Mouse (Mus musculus) spleen, adult 2 months (tissue): ENCODE data around the gene Gm42906.

ENCODE experiments used
- CTCF ChIP-seq: fragments of 200-500 bp; IDR thresholded peaks from 2 replicates; pipeline ENCODE4 v1.5.1; 2011; ENCODE audit warnings: mild to moderate bottlenecking, inconsistent platforms; ENCODE audit not compliant: insufficient read depth, insufficient read length, insufficient replicate concordance; ENCODE audit errors: extremely low read depth
- POLR2A ChIP-seq: fragments of 200-500 bp; IDR thresholded peaks from 2 replicates; pipeline ENCODE4 v1.6.1; 2011; ENCODE audit warnings: low read depth, low read length, inconsistent platforms

GRCm38 (mm10) chr5:151090996-151091395 is 337.0 kb downstream of the Gm42906 start:
- TF ChIP-seq POLR2A (no peak), CTCF (no peak)
